Comparison of ENCODE assay signal across 7 mouse cellular contexts in genomic region chr15:78772368-78772763, GRCm38 (mm10). TPM values are rescaled to one million over a fixed set of nuclear protein-coding genes. Genes with fewer than 3 reads are reported as not detected.
DNase-seq lines count a peak whose midpoint lies in the region; ATAC-seq and TF ChIP-seq lines count a peak whose summit lies in the region.

No protein-coding gene starts in this region.

- peak overlapping the region; percentile 49 for H3K4me3 ChIP-seq in forebrain, embryonic 12.5 days (replicated peaks)
- H3K4me3 ChIP-seq in kidney, adult 2 months (ENCODE audit: insufficient read depth, low read depth, low read length), result peak overlapping the region; percentile 25
- peak overlapping the region; percentile 49 for H3K4me3 ChIP-seq in lung, embryonic 16.5 days (ENCODE audit: low read length)

- H3K36me3 ChIP-seq in forebrain, embryonic 12.5 days (replicated peaks), result peaks cover 20% of the 10 kb centered on the region
- H3K36me3 ChIP-seq in kidney, adult 2 months (ENCODE audit: control insufficient read depth, insufficient read depth, low read length), result peaks cover 1% of the 10 kb centered on the region; the same call in 1 of the 2 replicates
- H3K36me3 ChIP-seq in lung, embryonic 16.5 days (ENCODE audit: control insufficient read depth, insufficient read depth, low read length), result peaks cover 12% of the 10 kb centered on the region

- no peaks in the 10 kb centered on the region for H3K9me3 ChIP-seq in forebrain, embryonic 12.5 days
- H3K9me3 ChIP-seq in lung, embryonic 16.5 days (ENCODE audit: control insufficient read depth, low read length), result peaks cover 6% of the 10 kb centered on the region

- 47% methylated on average over 4 of the region's 4 CpGs for WGBS in forebrain, embryonic 12.5 days
- WGBS in kidney, adult 2 months, result 63% methylated on average over 4 of the region's 4 CpGs
- WGBS in lung, embryonic 16.5 days, result 38% methylated on average over 4 of the region's 4 CpGs

- intact Hi-C loops in left cerebral cortex, postnatal 25 days (cut with DNase I), result no loop called here

- H3K4me2 ChIP-seq in forebrain, embryonic 12.5 days, result peak overlapping the region; percentile 73
- H3K4me2 ChIP-seq in lung, embryonic 16.5 days (ENCODE audit: low read depth, low read length), result peak overlapping the region; percentile 51

- no peak for TF ChIP-seq POLR2A in kidney, adult 2 months (IDR thresholded peaks at IDR 0.05; ENCODE audit: low read depth, low read length)

- TF ChIP-seq CTCF in kidney, adult 2 months (conservative IDR thresholded peaks at IDR 0.05; ENCODE audit: insufficient read depth, insufficient read length, low read depth, low read length), result no peak

- no peaks in the 10 kb centered on the region for H3K27me3 ChIP-seq in forebrain, embryonic 12.5 days
- H3K27me3 ChIP-seq in kidney, adult 2 months (replicated peaks; ENCODE audit: control insufficient read depth, insufficient read depth, low read length), result no peaks in the 10 kb centered on the region
- no peaks in the 10 kb centered on the region for H3K27me3 ChIP-seq in lung, embryonic 16.5 days (ENCODE audit: control insufficient read depth, insufficient read depth, low read depth, low read length)

- peaks cover 65% of the 10 kb centered on the region for H3K4me1 ChIP-seq in forebrain, embryonic 12.5 days
- H3K4me1 ChIP-seq in kidney, adult 2 months (ENCODE audit: control insufficient read depth, insufficient read depth, low read length), result no peaks in the 10 kb centered on the region
- H3K4me1 ChIP-seq in lung, embryonic 16.5 days (replicated peaks; ENCODE audit: control insufficient read depth, insufficient read depth, low read length), result peaks cover 4% of the 10 kb centered on the region; the same call in 1 of the 2 replicates

- peak; percentile 67 for DNase-seq in kidney, adult 2 months
- peak; percentile 12 for DNase-seq in spleen, adult 12 weeks (ENCODE audit: low spot score)
- DNase-seq in left cerebral cortex, postnatal 25 days (ENCODE audit: low spot score in 2 of 2), result no peak

- H3K27ac ChIP-seq in forebrain, embryonic 12.5 days, result peak overlapping the region; percentile 99
- H3K27ac ChIP-seq in kidney, adult 2 months (ENCODE audit: insufficient read depth, low read depth, low read length), result peak overlapping the region; percentile 86
- peak overlapping the region; percentile 81 for H3K27ac ChIP-seq in lung, embryonic 16.5 days (ENCODE audit: low read length)

- H3K9ac ChIP-seq in forebrain, embryonic 12.5 days, result peak overlapping the region; percentile 68
- peak overlapping the region; percentile 66 for H3K9ac ChIP-seq in lung, embryonic 16.5 days (ENCODE audit: low read length)

- peak; percentile 76 for ATAC-seq in activated CD4-positive, CD25-positive, alpha-beta regulatory T cell, adult 4 months
- peak; percentile 9; the same call in 1 of the 2 replicates for ATAC-seq in forebrain, embryonic 12.5 days (ENCODE audit: low FRiP score)
- ATAC-seq in lung, embryonic 16.5 days (ENCODE audit: low read depth), result peak; percentile 63
- no peak for ATAC-seq in frontal cortex, adult (ENCODE audit: low TSS enrichment)

RNA-seq across cellular contexts. Expression of gene Mfng, which starts 0.9 kb away (rescaled TPM):
- polyA plus RNA-seq in activated CD4-positive, CD25-positive, alpha-beta regulatory T cell, adult 4 months (2017; shearing (Covaris generic)), result 10 to 100 TPM; 47.5 to 55.4 TPM
- 137 and 147 TPM in 2 replicates for polyA plus RNA-seq in forebrain, embryonic 12.5 days (2016; fragmentation: Nextera tagmentation; extraction: Ambion mirVana)
- 15.7 and 16.6 TPM in 2 replicates for polyA plus RNA-seq in kidney, adult 2 months (2012; rRNA removed)
- polyA plus RNA-seq in lung, embryonic 16.5 days (2015; fragmentation: Nextera tagmentation; extraction: Ambion mirVana), result 40.8 and 43.1 TPM in 2 replicates
- 1 to 10 TPM; 6.0 to 6.1 TPM for total RNA-seq in left cerebral cortex, postnatal 25 days (2021)

RNA-seq across cellular contexts. Expression of gene Card10, which starts 30.5 kb away (rescaled TPM):
- not detected for polyA plus RNA-seq in activated CD4-positive, CD25-positive, alpha-beta regulatory T cell, adult 4 months (2017; shearing (Covaris generic))
- polyA plus RNA-seq in forebrain, embryonic 12.5 days (2016; fragmentation: Nextera tagmentation; extraction: Ambion mirVana), result 2.0 and 2.1 TPM in 2 replicates
- polyA plus RNA-seq in kidney, adult 2 months (2012; rRNA removed), result 80.4 and 93.7 TPM in 2 replicates
- 6.1 and 6.2 TPM in 2 replicates for polyA plus RNA-seq in lung, embryonic 16.5 days (2015; fragmentation: Nextera tagmentation; extraction: Ambion mirVana)
- total RNA-seq in left cerebral cortex, postnatal 25 days (2021), result 1 to 10 TPM; 3.9 to 4.2 TPM

RNA-seq across cellular contexts. Expression of gene Elfn2, which starts 53.8 kb away (rescaled TPM):
- not detected for polyA plus RNA-seq in activated CD4-positive, CD25-positive, alpha-beta regulatory T cell, adult 4 months (2017; shearing (Covaris generic))
- polyA plus RNA-seq in forebrain, embryonic 12.5 days (2016; fragmentation: Nextera tagmentation; extraction: Ambion mirVana), result 1.2 TPM in 2 replicates
- polyA plus RNA-seq in kidney, adult 2 months (2012; rRNA removed), result 0.03 and 0.04 TPM in 2 replicates
- polyA plus RNA-seq in lung, embryonic 16.5 days (2015; fragmentation: Nextera tagmentation; extraction: Ambion mirVana), result 0.09 and 0.15 TPM in 2 replicates
- total RNA-seq in left cerebral cortex, postnatal 25 days (2021), result 100 to 1,000 TPM; 137 to 153 TPM

Comparison
In these comparisons a context has a peak if more than half of its experiments do, and no peak if none do; other contexts are left out.
1. DNase-seq: peak in kidney, adult 2 months (single experiment) and spleen, adult 12 weeks (single experiment); none in left cerebral cortex, postnatal 25 days (0 of 2).
2. RNA of gene Card10, which starts 30.5 kb away (polyA plus RNA-seq): 80.4 to 93.7 TPM in kidney, adult 2 months; 6.1 to 6.2 TPM in lung, embryonic 16.5 days, 2.0 to 2.1 TPM in forebrain, embryonic 12.5 days and not detected in activated CD4-positive, CD25-positive, alpha-beta regulatory T cell, adult 4 months; every median in the first group is over 10 times any median in the second.
3. Peak in every context shown above with its lines, with median percentiles within 50 percentile points of each other: H3K27ac ChIP-seq and H3K4me3 ChIP-seq.